Comparison of ENCODE assay signal across 20 mouse cellular contexts in genomic region chr9:72374996-72375395, GRCm38 (mm10).
A peak's percentile ranks its signal among the peaks of the same experiment; 100 is the strongest.
DNase-seq lines count a peak whose midpoint lies in the region; ATAC-seq and TF ChIP-seq lines count a peak whose summit lies in the region.
"Had no signal": no experiment of that assay in that cellular context is flagged by ENCODE, and none has a peak within 500 bp of the region (broad histone marks: within the 10 kb centered on the region; RNA-seq: fewer than 3 reads in every experiment).

No protein-coding gene starts in this region.

- no peaks in the 10 kb centered on the region for H3K27me3 ChIP-seq in thymus, adult 2 months (ENCODE audit: control insufficient read depth, insufficient read depth, low read length)
- H3K27me3 ChIP-seq in forebrain, embryonic 14.5 days (replicated peaks; ENCODE audit: control insufficient read depth, insufficient read depth, low read length), result no peaks in the 10 kb centered on the region
- H3K27me3 ChIP-seq: hindbrain, embryonic 12.5 days had no signal

- 86% methylated on average over 4 of the region's 4 CpGs for WGBS in thymus, adult 2 months
- WGBS in forebrain, embryonic 14.5 days, result 60% methylated on average over 4 of the region's 4 CpGs
- 23% methylated on average over 4 of the region's 4 CpGs for WGBS in olfactory bulb, adult 2 months

- DNase-seq in thymus, adult 2 months, result no peak
- DNase-seq in thymus, postnatal 14 days, result no peak
- DNase-seq in brain, embryonic 14.5 days (ENCODE audit: low read depth), result peak; percentile 82
- DNase-seq in forebrain, embryonic 14.5 days (ENCODE audit: low spot score), result peak; percentile 73
- DNase-seq in heart, adult 9 months (ENCODE audit: low spot score in 2 of 2), result no peak
- DNase-seq in cerebellum, postnatal 25 days, result no peak
- DNase-seq: adrenal gland, adult 8-10 months; adrenal gland, postnatal 36 days; cerebellum, adult 18-20 months; cerebellum, adult 9-11 months; gastrocnemius, postnatal 36 days; heart, adult 11 months; heart, postnatal 10 days; heart, postnatal 4 days had no signal

- H3K4me2 ChIP-seq in forebrain, embryonic 14.5 days (ENCODE audit: low read length), result no peak overlapping the region
- H3K4me2 ChIP-seq: hindbrain, embryonic 12.5 days had no signal

- H3K27ac ChIP-seq in thymus, adult 2 months (ENCODE audit: control insufficient read depth, insufficient read depth, low read length), result peak overlapping the region; percentile 78
- 0 out of 2 replicates have a peak overlapping the region, but pooled peaks have one; percentile 41 for H3K27ac ChIP-seq in forebrain, embryonic 14.5 days (ENCODE audit: low read depth, low read length)
- H3K27ac ChIP-seq in olfactory bulb, adult 2 months (ENCODE audit: insufficient read depth, low read depth, low read length), result 0 out of 2 replicates have a peak overlapping the region, but pooled peaks have one; percentile 85
- H3K27ac ChIP-seq: heart, embryonic 10.5 days; hindbrain, embryonic 12.5 days had no signal

- TF ChIP-seq CTCF in thymus, adult 2 months (IDR thresholded peaks at IDR 0.05; ENCODE audit: borderline replicate concordance, control insufficient read depth, extremely low read depth, insufficient read depth, low read length, poor library complexity), result no peak
- TF ChIP-seq CTCF in brain, embryonic 14.5 days (IDR thresholded peaks at IDR 0.05; ENCODE audit: borderline replicate concordance, extremely low read depth, insufficient read depth, insufficient read length), result no peak
- TF ChIP-seq CTCF in olfactory bulb, adult 2 months (IDR thresholded peaks at IDR 0.05; ENCODE audit: insufficient read depth, low read depth, low read length), result no peak

- ATAC-seq in forebrain, embryonic 14.5 days, result peak; percentile 81
- ATAC-seq: hindbrain, embryonic 16.5 days; inflammation-experienced regulatory T-cells, adult 6 months; intestine, postnatal 0 days had no signal

- H3K4me1 ChIP-seq in thymus, adult 2 months (replicated peaks; ENCODE audit: control insufficient read depth, insufficient read depth, low read length), result peaks cover 11% of the 10 kb centered on the region
- no peaks in the 10 kb centered on the region for H3K4me1 ChIP-seq in forebrain, embryonic 14.5 days (ENCODE audit: control insufficient read depth, insufficient read depth, low read length)
- peaks cover 3% of the 10 kb centered on the region; the same call in 1 of the 2 replicates for H3K4me1 ChIP-seq in olfactory bulb, adult 2 months (ENCODE audit: control insufficient read depth, insufficient read depth, low read length)
- H3K4me1 ChIP-seq: heart, embryonic 10.5 days; hindbrain, embryonic 12.5 days had no signal

- no peak overlapping the region for H3K4me3 ChIP-seq in thymus, adult 2 months (ENCODE audit: control insufficient read depth, insufficient read depth, low read length)
- H3K4me3 ChIP-seq in forebrain, embryonic 14.5 days (ENCODE audit: low read depth, low read length), result no peak overlapping the region
- H3K4me3 ChIP-seq in olfactory bulb, adult 2 months (ENCODE audit: insufficient read depth, low read depth, low read length), result no peak overlapping the region
- H3K4me3 ChIP-seq: heart, embryonic 10.5 days; hindbrain, embryonic 12.5 days had no signal

- no peak overlapping the region for H3K9ac ChIP-seq in forebrain, embryonic 14.5 days (ENCODE audit: low read length)
- H3K9ac ChIP-seq: hindbrain, embryonic 12.5 days had no signal

- H3K36me3 ChIP-seq in thymus, adult 2 months (ENCODE audit: control insufficient read depth, insufficient read depth, low read length), result no peaks in the 10 kb centered on the region
- no peaks in the 10 kb centered on the region for H3K36me3 ChIP-seq in forebrain, embryonic 14.5 days (ENCODE audit: control insufficient read depth, insufficient read depth, low read length)
- H3K36me3 ChIP-seq: heart, embryonic 10.5 days; hindbrain, embryonic 12.5 days had no signal

- no peaks in the 10 kb centered on the region for H3K9me3 ChIP-seq in forebrain, embryonic 14.5 days (replicated peaks; ENCODE audit: control insufficient read depth, low read length)
- H3K9me3 ChIP-seq: heart, embryonic 10.5 days; hindbrain, embryonic 12.5 days had no signal

- no peak for TF ChIP-seq POLR2A in thymus, adult 2 months (IDR thresholded peaks at IDR 0.05; ENCODE audit: control insufficient read depth, extremely low read depth, insufficient read depth, low read length, poor library complexity)
- TF ChIP-seq POLR2A in brain, embryonic 14.5 days (IDR thresholded peaks at IDR 0.05; ENCODE audit: borderline replicate concordance, extremely low read depth, insufficient read depth, insufficient read length, poor library complexity, severe bottlenecking), result no peak
- TF ChIP-seq POLR2A in olfactory bulb, adult 2 months (IDR thresholded peaks at IDR 0.05; ENCODE audit: insufficient read depth, low read depth, low read length), result no peak

Comparison
In these comparisons a context has a peak if more than half of its experiments do, and no peak if none do; other contexts are left out.
1. DNase-seq: peak in brain, embryonic 14.5 days (single experiment) and forebrain, embryonic 14.5 days (single experiment); none in thymus, adult 2 months (single experiment), thymus, postnatal 14 days (single experiment), heart, adult 9 months (0 of 2) and cerebellum, postnatal 25 days (0 of 2).
2. Peak in every context shown above with its lines, with median percentiles within 50 percentile points of each other: H3K27ac ChIP-seq.